Mouse (Mus musculus): Measurements from ENCODE around the gene Ncor1. TPM values are rescaled to one million over a fixed set of nuclear protein-coding genes. Genes with fewer than 3 reads are reported as not detected.

Gene Ncor1
- polyA plus RNA-seq, 1 experiment from 2014 or later: 203 TPM

DNA sequence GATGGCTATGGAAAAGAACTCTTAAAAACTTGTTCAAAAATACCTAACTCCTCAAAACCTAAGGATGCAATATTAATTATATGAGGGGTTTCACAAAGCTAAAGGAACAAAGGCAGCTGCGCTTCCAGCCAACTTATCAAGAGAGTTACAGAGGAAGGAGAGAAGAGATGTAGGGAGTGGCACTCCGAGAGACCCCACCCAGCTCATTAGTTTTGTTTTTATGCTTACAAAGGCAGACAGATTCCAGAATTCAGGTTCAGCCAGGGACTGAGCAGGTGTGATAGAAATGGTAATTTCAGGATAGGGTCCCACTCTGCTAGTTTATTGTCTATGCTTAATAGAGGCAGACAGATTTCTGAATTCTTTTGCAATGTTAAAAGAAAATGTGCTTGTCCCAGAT lies 103.1 kb downstream of the Ncor1 start:
- H3K9ac ChIP-seq (ENCODE audit: low read depth, low read length): no peak overlapping the region
- WGBS: 98% methylated on average over 2 of the region's 2 CpGs
- H3K27ac ChIP-seq (ENCODE audit: low read depth, low read length): no peak overlapping the region
- H3K4me3 ChIP-seq (ENCODE audit: low read length): no peak overlapping the region
- no peaks in the 10 kb centered on the region for H3K27me3 ChIP-seq (ENCODE audit: control insufficient read depth, insufficient read depth, low read length)
- H3K36me3 ChIP-seq (ENCODE audit: control insufficient read depth, insufficient read depth, low read length): peaks cover 75% of the 10 kb centered on the region
- no peak for ATAC-seq (ENCODE audit: low FRiP score, low TSS enrichment)
- H3K4me1 ChIP-seq (ENCODE audit: control insufficient read depth, insufficient read depth, low read length): no peaks in the 10 kb centered on the region
- no peaks in the 10 kb centered on the region for H3K9me3 ChIP-seq (ENCODE audit: control insufficient read depth, low read length)
- H3K4me2 ChIP-seq (replicated peaks; ENCODE audit: low read depth, low read length): no peak overlapping the region

DNA sequence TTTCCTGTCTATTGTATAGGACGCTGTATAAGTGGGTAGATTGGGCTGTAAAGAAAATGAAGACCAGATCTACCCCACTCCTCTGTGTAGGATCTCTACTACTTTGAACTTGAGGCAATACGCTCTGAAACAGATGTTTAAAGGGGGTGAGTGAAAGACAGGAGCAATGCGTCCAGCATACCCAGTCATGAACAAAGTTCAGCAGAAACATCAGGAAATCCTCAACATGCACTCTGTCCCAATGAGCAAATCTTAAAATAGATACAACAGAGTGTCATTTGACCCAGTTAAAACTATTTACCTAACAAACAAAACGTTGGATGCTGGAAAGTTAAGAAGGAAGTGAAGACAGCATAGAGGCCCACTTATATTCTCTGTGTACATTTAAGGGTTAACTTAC lies 106.4 kb downstream of the Ncor1 start:
- Histone ChIP-seq H3K4me2 (replicated peaks; ENCODE audit: low read depth, low read length) (no peak overlapping the region), H3K9me3 (ENCODE audit: control insufficient read depth, low read length) (no peaks in the 10 kb centered on the region), H3K27ac (ENCODE audit: low read depth, low read length) (no peak overlapping the region), H3K36me3 (ENCODE audit: control insufficient read depth, insufficient read depth, low read length) (peaks cover 83% of the 10 kb centered on the region), H3K27me3 (ENCODE audit: control insufficient read depth, insufficient read depth, low read length) (no peaks in the 10 kb centered on the region), H3K9ac (ENCODE audit: low read depth, low read length) (no peak overlapping the region), H3K4me3 (ENCODE audit: low read length) (no peak overlapping the region), H3K4me1 (ENCODE audit: control insufficient read depth, insufficient read depth, low read length) (no peaks in the 10 kb centered on the region)
- 81% methylated on average over 4 of the region's 4 CpGs for WGBS
- no peak for ATAC-seq (ENCODE audit: low FRiP score, low TSS enrichment)

DNA sequence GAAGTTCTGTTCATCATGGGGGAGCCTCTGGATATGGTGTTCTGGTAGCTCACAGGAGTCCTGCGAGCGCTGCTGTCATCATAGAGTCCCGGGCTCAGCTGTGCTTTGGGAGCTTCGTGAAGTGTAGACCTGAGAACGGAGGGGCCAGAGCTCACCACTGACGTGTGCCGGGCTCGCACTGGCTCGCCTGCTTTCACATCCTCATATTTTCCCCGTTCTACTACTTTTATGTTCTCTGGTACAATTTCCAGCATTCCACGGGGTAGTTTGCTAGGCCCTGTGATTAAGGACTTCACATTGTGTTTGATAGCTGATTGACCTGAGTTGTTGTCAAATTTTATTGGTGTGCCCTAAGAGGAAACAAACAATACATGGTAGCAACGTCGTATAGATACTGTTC lies 115.3 kb downstream of the Ncor1 start:
- no peak for ATAC-seq (ENCODE audit: low FRiP score, low TSS enrichment)
- Histone ChIP-seq H3K36me3 (ENCODE audit: control insufficient read depth, insufficient read depth, low read length) (peaks cover 66% of the 10 kb centered on the region), H3K27me3 (ENCODE audit: control insufficient read depth, insufficient read depth, low read length) (no peaks in the 10 kb centered on the region), H3K4me2 (replicated peaks; ENCODE audit: low read depth, low read length) (no peak overlapping the region), H3K9ac (ENCODE audit: low read depth, low read length) (no peak overlapping the region), H3K27ac (ENCODE audit: low read depth, low read length) (no peak overlapping the region), H3K9me3 (ENCODE audit: control insufficient read depth, low read length) (no peaks in the 10 kb centered on the region), H3K4me3 (ENCODE audit: low read length) (no peak overlapping the region), H3K4me1 (ENCODE audit: control insufficient read depth, insufficient read depth, low read length) (no peaks in the 10 kb centered on the region)
- 95% methylated on average over 13 of the region's 13 CpGs for WGBS

DNA sequence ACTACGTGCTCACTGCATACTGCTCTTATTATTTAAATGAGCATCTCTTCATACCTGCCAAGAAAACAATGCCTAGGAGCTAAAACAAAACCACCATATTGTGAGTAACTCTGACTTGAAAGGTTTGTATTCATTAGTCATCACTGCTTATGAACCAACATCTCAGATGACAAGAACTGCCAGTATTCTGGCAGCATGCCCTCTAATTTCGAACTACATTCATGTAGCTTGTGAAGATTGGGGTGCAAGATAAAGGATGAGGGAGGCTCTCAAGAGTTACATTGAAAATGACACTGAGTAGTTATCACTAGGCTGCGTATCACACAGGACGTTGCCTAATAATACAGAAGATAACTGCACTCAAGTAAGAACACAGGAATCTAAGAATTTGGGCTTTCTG lies 126.1 kb downstream of the Ncor1 start:
- Histone ChIP-seq H3K4me2 (replicated peaks; ENCODE audit: low read depth, low read length) (no peak overlapping the region), H3K4me3 (ENCODE audit: low read length) (no peak overlapping the region), H3K9ac (ENCODE audit: low read depth, low read length) (no peak overlapping the region), H3K4me1 (ENCODE audit: control insufficient read depth, insufficient read depth, low read length) (no peaks in the 10 kb centered on the region), H3K36me3 (ENCODE audit: control insufficient read depth, insufficient read depth, low read length) (peaks cover 86% of the 10 kb centered on the region), H3K9me3 (ENCODE audit: control insufficient read depth, low read length) (no peaks in the 10 kb centered on the region), H3K27ac (ENCODE audit: low read depth, low read length) (no peak overlapping the region), H3K27me3 (ENCODE audit: control insufficient read depth, insufficient read depth, low read length) (no peaks in the 10 kb centered on the region)
- no peak for ATAC-seq (ENCODE audit: low FRiP score, low TSS enrichment)
- 92% methylated on average over 4 of the region's 4 CpGs for WGBS

DNA sequence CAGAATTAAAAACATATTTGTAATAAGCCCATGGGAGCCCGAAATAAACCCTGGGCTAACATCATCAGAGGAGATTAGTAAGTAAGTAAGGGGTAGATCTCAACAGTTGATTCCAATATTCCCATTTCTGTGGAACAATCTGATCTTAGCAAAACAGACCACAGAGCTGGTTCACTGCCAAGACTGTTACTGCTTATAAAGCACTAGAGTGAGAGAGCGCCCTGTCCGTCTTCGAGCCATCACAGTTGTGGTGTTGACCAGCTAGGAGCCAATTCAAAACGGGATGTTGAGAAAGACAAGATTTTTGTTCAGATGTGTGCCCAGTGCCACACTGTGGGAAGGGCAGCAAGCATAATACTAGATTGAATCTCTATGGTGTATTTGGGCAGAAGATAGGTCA lies 127.2 kb downstream of the Ncor1 start:
- H3K27ac ChIP-seq (ENCODE audit: low read depth, low read length): no peak overlapping the region
- no peaks in the 10 kb centered on the region for H3K27me3 ChIP-seq (ENCODE audit: control insufficient read depth, insufficient read depth, low read length)
- no peak overlapping the region for H3K4me3 ChIP-seq (ENCODE audit: low read length)
- no peak overlapping the region for H3K4me2 ChIP-seq (replicated peaks; ENCODE audit: low read depth, low read length)
- H3K9me3 ChIP-seq (ENCODE audit: control insufficient read depth, low read length): no peaks in the 10 kb centered on the region
- H3K36me3 ChIP-seq (ENCODE audit: control insufficient read depth, insufficient read depth, low read length): peaks cover 85% of the 10 kb centered on the region
- no peak overlapping the region for H3K9ac ChIP-seq (ENCODE audit: low read depth, low read length)
- 93% methylated on average over 5 of the region's 5 CpGs for WGBS
- no peak for ATAC-seq (ENCODE audit: low FRiP score, low TSS enrichment)
- H3K4me1 ChIP-seq (ENCODE audit: control insufficient read depth, insufficient read depth, low read length): no peaks in the 10 kb centered on the region

DNA sequence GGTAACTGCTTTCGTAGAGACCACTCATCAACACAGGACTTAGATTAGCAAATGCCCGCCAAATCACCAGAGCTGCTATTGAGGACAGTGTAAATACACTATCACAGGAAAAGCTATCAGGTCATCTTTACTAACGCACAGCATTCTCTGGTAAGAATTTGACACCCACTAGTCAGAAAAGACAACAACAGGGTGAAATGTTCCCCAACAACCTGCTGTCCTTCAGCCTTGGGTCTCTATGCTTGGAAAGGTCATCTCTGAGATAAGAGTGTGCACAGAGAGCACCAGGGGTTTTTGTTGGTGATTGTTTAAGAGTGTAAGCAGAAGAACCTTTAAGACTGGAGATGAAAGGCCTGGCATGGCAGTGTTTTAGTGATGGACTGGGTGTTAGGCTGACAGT lies 134.7 kb downstream of the Ncor1 start:
- 85% methylated on average over 3 of the region's 3 CpGs for WGBS
- Histone ChIP-seq H3K9me3 (ENCODE audit: control insufficient read depth, low read length) (no peaks in the 10 kb centered on the region), H3K4me1 (ENCODE audit: control insufficient read depth, insufficient read depth, low read length) (no peaks in the 10 kb centered on the region)

DNA sequence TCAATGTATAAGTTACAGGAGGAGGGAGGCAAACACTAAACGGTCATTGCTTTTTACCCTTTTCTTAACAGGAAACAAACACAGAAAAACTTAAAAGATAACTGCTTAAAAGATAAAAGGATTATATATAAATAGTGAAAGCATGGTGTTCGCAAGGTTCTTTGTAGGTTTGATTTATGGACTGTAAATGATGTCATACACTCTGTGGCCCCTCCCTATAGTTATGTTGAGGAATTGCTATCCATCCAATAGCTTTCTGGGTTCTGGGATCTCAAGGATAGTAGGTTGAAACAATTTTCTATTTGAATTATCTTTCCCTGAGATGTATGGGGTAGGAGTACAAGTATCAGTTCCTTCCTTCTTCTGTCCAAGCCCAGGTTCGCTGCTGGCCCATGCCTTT lies 138.2 kb downstream of the Ncor1 start:
- H3K36me3 ChIP-seq (ENCODE audit: control insufficient read depth, insufficient read depth, low read length): peaks cover 89% of the 10 kb centered on the region
- ATAC-seq (ENCODE audit: low FRiP score, low TSS enrichment): no peak
- WGBS: 86% methylated on average over 3 of the region's 3 CpGs

More for the DNA sequence above, 134.7 kb downstream of the Ncor1 start:
- H3K4me3 ChIP-seq (ENCODE audit: low read length): no peak overlapping the region
- no peak for ATAC-seq (ENCODE audit: low FRiP score, low TSS enrichment)
- no peak overlapping the region for H3K4me2 ChIP-seq (replicated peaks; ENCODE audit: low read depth, low read length)
- H3K36me3 ChIP-seq (ENCODE audit: control insufficient read depth, insufficient read depth, low read length): peaks cover 90% of the 10 kb centered on the region
- H3K27me3 ChIP-seq (ENCODE audit: control insufficient read depth, insufficient read depth, low read length): no peaks in the 10 kb centered on the region
- no peak overlapping the region for H3K9ac ChIP-seq (ENCODE audit: low read depth, low read length)
- no peak overlapping the region for H3K27ac ChIP-seq (ENCODE audit: low read depth, low read length)

DNA sequence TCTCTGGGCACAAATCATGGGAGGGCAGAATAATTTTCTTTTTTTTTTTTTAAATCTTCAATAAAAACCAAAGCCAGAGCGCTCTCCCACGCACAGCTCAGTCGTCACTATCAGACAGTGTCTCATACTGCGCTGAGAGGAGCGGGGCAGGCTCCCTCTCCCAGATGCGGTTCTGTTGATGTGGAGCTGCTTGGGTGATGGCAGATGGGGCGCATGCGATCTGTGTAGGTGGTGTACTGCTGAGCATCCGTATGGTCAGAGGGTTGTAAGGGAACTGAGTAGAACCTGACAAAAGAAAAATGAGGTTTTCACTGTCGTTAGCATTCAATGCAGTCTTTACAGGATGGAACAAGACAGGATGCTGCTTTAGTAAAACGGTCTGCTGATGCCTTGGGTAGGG lies 140.6 kb downstream of the Ncor1 start:
- H3K9ac ChIP-seq (ENCODE audit: low read depth, low read length): no peak overlapping the region
- 89% methylated on average over 11 of the region's 11 CpGs for WGBS
- no peak for ATAC-seq (ENCODE audit: low FRiP score, low TSS enrichment)

More for the DNA sequence above, 138.2 kb downstream of the Ncor1 start:
- Histone ChIP-seq H3K4me1 (ENCODE audit: control insufficient read depth, insufficient read depth, low read length) (no peaks in the 10 kb centered on the region), H3K9me3 (ENCODE audit: control insufficient read depth, low read length) (no peaks in the 10 kb centered on the region), H3K4me2 (replicated peaks; ENCODE audit: low read depth, low read length) (no peak overlapping the region), H3K27me3 (ENCODE audit: control insufficient read depth, insufficient read depth, low read length) (no peaks in the 10 kb centered on the region), H3K4me3 (ENCODE audit: low read length) (no peak overlapping the region), H3K9ac (ENCODE audit: low read depth, low read length) (no peak overlapping the region), H3K27ac (ENCODE audit: low read depth, low read length) (no peak overlapping the region)

DNA sequence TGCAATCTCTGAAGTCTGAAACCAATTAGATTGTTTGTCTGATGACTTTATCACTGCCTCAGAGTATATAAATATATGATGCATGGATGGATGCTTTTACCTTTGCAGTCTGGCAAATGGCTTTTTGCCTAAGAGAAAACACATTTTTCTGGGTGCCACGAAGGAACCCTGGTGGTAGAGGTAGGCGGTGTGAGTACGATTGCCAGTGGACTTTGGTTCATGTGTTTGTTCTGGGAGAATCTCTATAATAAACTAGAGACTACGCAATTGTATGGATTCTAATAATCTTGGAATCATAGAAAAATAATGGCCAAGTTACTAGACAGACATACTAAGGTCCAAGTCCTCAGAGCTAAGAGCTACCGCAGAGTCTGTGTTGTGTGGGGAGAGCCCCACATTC lies 143.4 kb downstream of the Ncor1 start:
- Histone ChIP-seq H3K4me1 (ENCODE audit: control insufficient read depth, insufficient read depth, low read length) (no peaks in the 10 kb centered on the region), H3K36me3 (ENCODE audit: control insufficient read depth, insufficient read depth, low read length) (peaks cover 73% of the 10 kb centered on the region), H3K4me3 (ENCODE audit: low read length) (no peak overlapping the region), H3K4me2 (replicated peaks; ENCODE audit: low read depth, low read length) (no peak overlapping the region), H3K9me3 (ENCODE audit: control insufficient read depth, low read length) (no peaks in the 10 kb centered on the region), H3K9ac (ENCODE audit: low read depth, low read length) (no peak overlapping the region), H3K27me3 (ENCODE audit: control insufficient read depth, insufficient read depth, low read length) (no peaks in the 10 kb centered on the region), H3K27ac (ENCODE audit: low read depth, low read length) (no peak overlapping the region)
- ATAC-seq (ENCODE audit: low FRiP score, low TSS enrichment): no peak
- WGBS: 94% methylated on average over 5 of the region's 5 CpGs

More for the DNA sequence above, 140.6 kb downstream of the Ncor1 start:
- Histone ChIP-seq H3K9me3 (ENCODE audit: control insufficient read depth, low read length) (no peaks in the 10 kb centered on the region), H3K36me3 (ENCODE audit: control insufficient read depth, insufficient read depth, low read length) (peaks cover 95% of the 10 kb centered on the region), H3K4me2 (replicated peaks; ENCODE audit: low read depth, low read length) (no peak overlapping the region), H3K4me3 (ENCODE audit: low read length) (no peak overlapping the region), H3K4me1 (ENCODE audit: control insufficient read depth, insufficient read depth, low read length) (no peaks in the 10 kb centered on the region), H3K27ac (ENCODE audit: low read depth, low read length) (no peak overlapping the region), H3K27me3 (ENCODE audit: control insufficient read depth, insufficient read depth, low read length) (no peaks in the 10 kb centered on the region)

DNA sequence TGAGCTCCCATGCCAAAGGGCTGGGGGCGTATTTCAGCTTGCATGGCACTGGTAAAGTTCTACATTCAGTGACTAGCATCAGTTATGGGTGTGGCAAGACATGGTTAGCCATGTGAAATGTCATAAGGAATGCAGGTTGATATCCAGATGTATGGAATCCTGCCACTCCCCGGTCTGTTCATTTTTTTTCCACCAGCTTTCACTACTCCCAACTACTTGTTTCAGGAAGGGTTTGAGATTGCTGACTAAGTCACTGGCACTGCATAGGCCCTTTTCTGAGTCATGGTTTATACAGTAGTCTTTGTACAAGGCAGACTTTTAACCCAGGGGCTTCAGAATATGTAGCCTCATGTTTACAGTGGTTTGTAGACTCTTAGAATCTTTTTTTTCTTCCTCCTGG lies 149.0 kb downstream of the Ncor1 start:
- no peaks in the 10 kb centered on the region for H3K27me3 ChIP-seq (ENCODE audit: control insufficient read depth, insufficient read depth, low read length)
- 95% methylated on average over 2 of the region's 2 CpGs for WGBS
- H3K9me3 ChIP-seq (ENCODE audit: control insufficient read depth, low read length): no peaks in the 10 kb centered on the region
- no peak for ATAC-seq (ENCODE audit: low FRiP score, low TSS enrichment)
- H3K9ac ChIP-seq (ENCODE audit: low read depth, low read length): no peak overlapping the region
- no peak overlapping the region for H3K27ac ChIP-seq (ENCODE audit: low read depth, low read length)
- H3K4me1 ChIP-seq (ENCODE audit: control insufficient read depth, insufficient read depth, low read length): no peaks in the 10 kb centered on the region
- peaks cover 38% of the 10 kb centered on the region for H3K36me3 ChIP-seq (ENCODE audit: control insufficient read depth, insufficient read depth, low read length)
- H3K4me3 ChIP-seq (ENCODE audit: low read length): no peak overlapping the region
- no peak overlapping the region for H3K4me2 ChIP-seq (replicated peaks; ENCODE audit: low read depth, low read length)

Measured in kidney, embryonic 14.5 days (tissue).